Mouse (Mus musculus) MEL (cell line): Measurements from ENCODE around the gene Gm49383. TPM values are rescaled to one million over a fixed set of nuclear protein-coding genes. Genes with fewer than 3 reads are reported as not detected.
"Not testable (repeated sequence)": the region's sequence is repeated elsewhere in the genome, so short reads cannot be mapped to it uniquely, and the experiment has no call there.

Source experiments
- DNase-seq: peaks from one replicate; pipeline ENCODE4 v3.0.0; 2011; ENCODE audit warnings: low read depth, low spot score
- H3K27ac ChIP-seq: 2 replicates; pipeline ENCODE4 v1.5.1; 2012; ENCODE audit warnings: low read depth, mild to moderate bottlenecking, control low read depth, low read length, moderate library complexity; ENCODE audit not compliant: control insufficient read depth
- H3K27me3 ChIP-seq, 2 experiments: fragments of 150-350 bp in 1 of 2; sonication (generic) in 1 of 2; 2 replicates each; pipeline ENCODE4 v1.6.1; 2012; ENCODE audit warnings: low read length in 2 of 2, mild to moderate bottlenecking in 2 of 2, improper control_type of control experiment in 1 of 2, moderate library complexity in 1 of 2; ENCODE audit not compliant: insufficient read depth in 2 of 2, control insufficient read depth in 1 of 2
- H3K36me3 ChIP-seq, 2 experiments: 2 replicates each; pipeline ENCODE4 v1.6.1; 2012 to 2014; ENCODE audit warnings: low read length in 2 of 2, improper control_type of control experiment in 1 of 2, inconsistent platforms in 1 of 2, mild to moderate bottlenecking in 1 of 2; ENCODE audit not compliant: insufficient read depth in 2 of 2, control insufficient read depth in 1 of 2
- H3K4me1 ChIP-seq, 2 experiments: fragments of 150-350 bp in 1 of 2; sonication (generic) in 1 of 2; 2 replicates each; pipeline ENCODE4 v1.6.1; 2012; ENCODE audit warnings: low read length in 2 of 2, improper control_type of control experiment in 1 of 2, mild to moderate bottlenecking in 1 of 2; ENCODE audit not compliant: insufficient read depth in 2 of 2, control insufficient read depth in 1 of 2
- H3K4me3 ChIP-seq, 2 experiments: fragments of 150-350 bp in 1 of 2; sonication (generic) in 1 of 2; 2 replicates each; pipeline ENCODE4 v1.5.1; 2012; ENCODE audit warnings: low read depth in 2 of 2, low read length in 2 of 2, mild to moderate bottlenecking in 2 of 2, moderate library complexity in 2 of 2, control low read depth in 1 of 2, improper control_type of control experiment in 1 of 2; ENCODE audit not compliant: control insufficient read depth in 1 of 2, insufficient read depth in 1 of 2
- H3K79me2 ChIP-seq: 2 replicates; pipeline ENCODE4 v1.6.1; 2012; ENCODE audit warnings: mild to moderate bottlenecking, low read length, moderate library complexity; ENCODE audit not compliant: control insufficient read depth, poor library complexity, insufficient read depth
- H3K9ac ChIP-seq: 2 replicates; pipeline ENCODE4 v1.6.1; 2012; ENCODE audit warnings: low read depth, mild to moderate bottlenecking, control low read depth, low read length, moderate library complexity; ENCODE audit not compliant: control insufficient read depth, poor library complexity, severe bottlenecking
- H3K9me3 ChIP-seq: fragments of 150-350 bp; sonication (generic); replicated peaks from 2 replicates; pipeline ENCODE4 v1.6.1; 2012; ENCODE audit warnings: mild to moderate bottlenecking, low read length, improper control_type of control experiment, moderate library complexity; ENCODE audit not compliant: insufficient read depth
- BHLHE40 ChIP-seq: IDR thresholded peaks from 2 replicates; pipeline ENCODE4 v1.6.1; 2012; ENCODE audit warnings: low read depth, mild to moderate bottlenecking, inconsistent platforms, low read length, improper control_type of control experiment, borderline replicate concordance
- CHD2 ChIP-seq: IDR thresholded peaks from 2 replicates; pipeline ENCODE4 v1.6.1; 2011; ENCODE audit warnings: low read length, improper control_type of control experiment
- CTCF ChIP-seq, 3 experiments: IDR thresholded peaks in 2 of 3; conservative IDR thresholded peaks in 1 of 3; 2 replicates each; pipeline ENCODE4 v1.5.1; 2011 to 2012; ENCODE audit warnings: low read length in 3 of 3, low read depth in 2 of 3, mild to moderate bottlenecking in 2 of 3, improper control_type of control experiment in 1 of 3, inconsistent platforms in 1 of 3, mixed read lengths in 1 of 3, moderate library complexity in 1 of 3; ENCODE audit not compliant: control insufficient read depth in 1 of 3, insufficient read depth in 1 of 3, poor library complexity in 1 of 3, severe bottlenecking in 1 of 3
- E2F4 ChIP-seq: IDR thresholded peaks from 2 replicates; pipeline ENCODE4 v1.6.1; 2011; ENCODE audit warnings: low read depth, low read length, improper control_type of control experiment, borderline replicate concordance
- ELF1 ChIP-seq: IDR thresholded peaks from 2 replicates; pipeline ENCODE4 v1.6.1; 2014; ENCODE audit warnings: low read depth, mild to moderate bottlenecking, inconsistent platforms, low read length, improper control_type of control experiment, moderate library complexity
- EP300 ChIP-seq, 2 experiments: IDR thresholded peaks; 2 replicates each; pipeline ENCODE4 v1.6.1; 2011; ENCODE audit warnings: improper control_type of control experiment in 2 of 2, low read length in 2 of 2, low read depth in 1 of 2, mild to moderate bottlenecking in 1 of 2
- GABPA ChIP-seq: IDR thresholded peaks from 2 replicates; pipeline ENCODE4 v1.6.1; 2012; ENCODE audit warnings: low read depth, mild to moderate bottlenecking, inconsistent platforms, low read length, improper control_type of control experiment, moderate library complexity
- GATA1 ChIP-seq: IDR thresholded peaks from 2 replicates; pipeline ENCODE4 v1.6.1; 2011; ENCODE audit warnings: low read depth, low read length, improper control_type of control experiment
- JUND ChIP-seq: IDR thresholded peaks from 2 replicates; pipeline ENCODE4 v1.6.1; 2011; ENCODE audit warnings: low read depth, mild to moderate bottlenecking, improper control_type of control experiment, low read length
- KAT2A ChIP-seq: conservative IDR thresholded peaks from 2 replicates; pipeline ENCODE4 v1.6.1; 2012; ENCODE audit warnings: low read depth, low read length, improper control_type of control experiment, inconsistent platforms
- MAZ ChIP-seq: IDR thresholded peaks from 2 replicates; pipeline ENCODE4 v1.6.1; 2012; ENCODE audit warnings: low read depth, mild to moderate bottlenecking, inconsistent platforms, low read length, improper control_type of control experiment
- MEF2A ChIP-seq: IDR thresholded peaks from 2 replicates; pipeline ENCODE4 v1.6.1; 2014; ENCODE audit warnings: low read depth, mild to moderate bottlenecking, inconsistent platforms, low read length, improper control_type of control experiment; ENCODE audit not compliant: poor library complexity, insufficient replicate concordance, severe bottlenecking; ENCODE audit errors: extremely low read depth
- MXI1 ChIP-seq: IDR thresholded peaks from 2 replicates; pipeline ENCODE4 v1.6.1; 2011; ENCODE audit warnings: mild to moderate bottlenecking, low read depth, low read length, improper control_type of control experiment
- MYB ChIP-seq: IDR thresholded peaks from 2 replicates; pipeline ENCODE4 v1.6.1; 2011; ENCODE audit warnings: mild to moderate bottlenecking, low read depth, low read length, improper control_type of control experiment
- MYC ChIP-seq: IDR thresholded peaks from 2 replicates; pipeline ENCODE4 v1.6.1; 2011; ENCODE audit warnings: low read depth, mild to moderate bottlenecking, low read length, improper control_type of control experiment, moderate library complexity
- NELFE ChIP-seq: IDR thresholded peaks from 2 replicates; pipeline ENCODE4 v1.6.1; 2011; ENCODE audit warnings: low read depth, low read length, improper control_type of control experiment
- NRF1 ChIP-seq: IDR thresholded peaks from 2 replicates; pipeline ENCODE4 v1.6.1; 2014; ENCODE audit warnings: low read depth, mild to moderate bottlenecking, inconsistent platforms, low read length, improper control_type of control experiment, moderate library complexity; ENCODE audit not compliant: poor library complexity, insufficient read depth, severe bottlenecking
- POLR2A ChIP-seq, 2 experiments: IDR thresholded peaks; 2 replicates each; pipeline ENCODE4 v1.6.1; 2011 to 2012; ENCODE audit warnings: low read length in 2 of 2, mild to moderate bottlenecking in 2 of 2, control low read depth in 1 of 2, improper control_type of control experiment in 1 of 2, low read depth in 1 of 2, moderate library complexity in 1 of 2; ENCODE audit not compliant: control insufficient read depth in 1 of 2, insufficient read depth in 1 of 2, poor library complexity in 1 of 2
- POLR2AphosphoS2 ChIP-seq: IDR thresholded peaks from 2 replicates; pipeline ENCODE4 v1.6.1; 2011; ENCODE audit warnings: low read length, improper control_type of control experiment
- POLR2AphosphoS5 ChIP-seq: IDR thresholded peaks from 2 replicates; pipeline ENCODE4 v1.6.1; 2012; ENCODE audit warnings: low read depth, borderline replicate concordance, mild to moderate bottlenecking, inconsistent platforms, low read length, moderate library complexity, mixed read lengths
- RCOR1 ChIP-seq: IDR thresholded peaks from 2 replicates; pipeline ENCODE4 v1.6.1; 2012; ENCODE audit warnings: low read depth, mild to moderate bottlenecking, inconsistent platforms, low read length, improper control_type of control experiment
- SMC3 ChIP-seq: IDR thresholded peaks from 2 replicates; pipeline ENCODE4 v1.6.1; 2011; ENCODE audit warnings: low read depth, low read length, improper control_type of control experiment
- TAL1 ChIP-seq: IDR thresholded peaks from 2 replicates; pipeline ENCODE4 v1.6.1; 2012; ENCODE audit warnings: mild to moderate bottlenecking, inconsistent platforms, low read length, moderate library complexity, mixed read lengths
- TBP ChIP-seq: IDR thresholded peaks from 2 replicates; pipeline ENCODE4 v1.8.0; 2011; ENCODE audit warnings: low read depth, low read length, improper control_type of control experiment
- TCF12 ChIP-seq: IDR thresholded peaks from 2 replicates; pipeline ENCODE4 v1.6.1; 2014; ENCODE audit warnings: low read depth, mild to moderate bottlenecking, inconsistent platforms, low read length, improper control_type of control experiment, moderate library complexity
- UBTF ChIP-seq: IDR thresholded peaks from 2 replicates; pipeline ENCODE4 v1.6.1; 2012; ENCODE audit warnings: low read depth, mild to moderate bottlenecking, inconsistent platforms, low read length, improper control_type of control experiment, moderate library complexity, borderline replicate concordance; ENCODE audit not compliant: insufficient read depth
- USF2 ChIP-seq, 2 experiments: IDR thresholded peaks; 2 replicates each; pipeline ENCODE4 v1.6.1; 2011 to 2012; ENCODE audit warnings: improper control_type of control experiment in 2 of 2, low read length in 2 of 2, borderline replicate concordance in 1 of 2, inconsistent platforms in 1 of 2, low read depth in 1 of 2, mild to moderate bottlenecking in 1 of 2; ENCODE audit not compliant: insufficient read depth in 1 of 2
- ZC3H11A ChIP-seq: IDR thresholded peaks from 2 replicates; pipeline ENCODE4 v1.6.1; 2012; ENCODE audit warnings: low read depth, mild to moderate bottlenecking, inconsistent platforms, low read length, improper control_type of control experiment
- ZNF384 ChIP-seq: IDR thresholded peaks from 2 replicates; pipeline ENCODE4 v1.6.1; 2012; ENCODE audit warnings: low read depth, mild to moderate bottlenecking, inconsistent platforms, low read length, improper control_type of control experiment
- polyA plus RNA-seq, 2 experiments: library from polyadenylated mRNA; stranded (reverse) in 1 of 2; unstranded in 1 of 2; fragments of >175 nt in 1 of 2; fragments of >200 nt in 1 of 2; gene quantifications; 2 replicates each; pipeline versions ENCODE4 v1.2.1 to v1.2.4; 2012; ENCODE audit warnings: low replicate concordance in 2 of 2, low read depth in 1 of 2; ENCODE audit not compliant: insufficient read length in 2 of 2, insufficient read depth in 1 of 2, missing spikeins in 1 of 2
- total RNA-seq: library from RNA; depleted of rRNA; stranded (reverse); fragments of 300-350 nt; gene quantifications from 2 replicates; pipeline ENCODE4 v1.2.3, GENCODE M21; 2012

The Gm49383 gene
- total and polyA plus RNA-seq, 3 experiments = 27.5 to 28.8 TPM; not detected in 1

DNA sequence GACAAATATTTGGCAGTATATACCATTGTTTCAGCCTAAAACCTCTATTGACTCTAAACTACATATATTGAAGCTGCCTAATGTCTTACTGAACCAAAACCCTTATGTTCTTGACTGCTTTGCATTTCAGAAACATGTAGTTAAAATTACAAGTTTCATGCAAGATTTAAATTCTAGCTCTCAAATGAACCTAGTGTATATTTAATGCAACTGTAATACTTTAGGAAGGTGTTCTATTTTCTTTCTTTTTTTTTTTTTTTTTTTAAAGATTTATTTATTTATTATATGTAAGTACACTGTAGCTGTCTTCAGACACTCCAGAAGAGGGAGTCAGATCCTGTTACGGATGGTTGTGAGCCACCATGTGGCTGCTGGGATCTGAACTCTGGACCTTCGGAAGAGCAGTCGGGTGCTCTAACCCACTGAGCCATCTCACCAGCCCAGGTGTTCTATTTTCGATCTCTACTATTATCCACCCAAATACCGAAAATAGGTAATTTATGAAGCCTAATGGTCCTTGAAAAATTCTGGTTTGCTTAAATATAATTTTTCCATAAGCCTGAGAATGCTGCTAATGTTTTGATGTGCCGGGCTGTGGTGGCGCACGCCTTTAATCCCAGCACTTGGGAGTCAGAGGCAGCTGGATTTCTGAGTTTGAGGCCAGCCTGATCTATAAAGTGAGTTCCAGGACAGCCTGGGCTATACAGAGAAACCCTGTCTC is 29.9 kb downstream of the Gm49383 start:
- H3K27me3 ChIP-seq, H3K9me3 ChIP-seq, H3K27ac ChIP-seq: not testable (repeated sequence)
- Histone ChIP-seq H3K9ac (peak overlapping the region; percentile 84; the same call in 1 of the 2 replicates), H3K4me3 (peak overlapping the region; percentile 21 to 70; a peak in 3 of 4 replicates), H3K4me1 (peaks cover 2 to 18% of the 10 kb centered on the region in 2 experiments; a peak in 3 of 4 replicates), H3K36me3 (peaks cover 0 to 28% of the 10 kb centered on the region in 2 experiments; a peak in 3 of 4 replicates), H3K79me2 (peaks cover 11% of the 10 kb centered on the region)
- peak; percentile 37 for DNase-seq
- peak; percentile 96 for TF ChIP-seq TBP
- TF ChIP-seq ZNF384 = peak; percentile 65; the same call in 1 of the 2 replicates

DNA sequence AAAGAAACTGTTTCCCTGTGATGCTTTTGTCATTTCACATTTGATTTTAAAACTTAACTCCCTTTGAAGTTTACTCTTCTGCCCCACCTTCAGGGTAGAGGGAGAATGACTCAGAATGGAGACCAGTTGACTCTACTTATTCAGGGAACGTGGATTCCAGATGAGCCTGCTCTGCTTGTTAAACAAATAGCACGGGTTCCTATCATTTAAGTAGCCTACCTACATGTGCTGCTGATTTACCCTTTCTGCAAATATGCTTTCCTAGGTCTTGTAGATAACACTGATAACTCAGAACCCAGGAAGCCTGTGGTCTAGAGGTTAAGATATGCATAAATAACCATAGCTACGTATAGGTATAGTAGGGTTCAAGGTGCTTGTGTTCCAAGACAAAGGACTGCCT is 32.0 kb downstream of the Gm49383 start:
- no peak overlapping the region for H3K27ac ChIP-seq
- peaks cover 7% of the 10 kb centered on the region for H3K79me2 ChIP-seq
- peak; percentile 73 for DNase-seq
- H3K4me1 ChIP-seq = peaks cover 2 to 18% of the 10 kb centered on the region in 2 experiments; a peak in 3 of 4 replicates
- H3K36me3 ChIP-seq = peaks cover 0 to 25% of the 10 kb centered on the region in 2 experiments; a peak in 2 of 4 replicates
- no peaks in the 10 kb centered on the region for H3K9me3 ChIP-seq
- H3K4me3 ChIP-seq = peak overlapping the region in 1 of 2 experiments; percentile 2; a peak in 2 of 4 replicates
- H3K9ac ChIP-seq = no peak overlapping the region
- H3K27me3 ChIP-seq = no peaks in the 10 kb centered on the region
- TF ChIP-seq ELF1 (no peak), RCOR1 (peak; percentile 59; the same call in 1 of the 2 replicates), CTCF (IDR thresholded peaks at IDR 0.05 in 2 of 3, conservative IDR thresholded peaks at IDR 0.05 in 1 of 3; ENCODE audit: control insufficient read depth in 1 of 3, insufficient read depth in 1 of 3, low read depth in 2 of 3, low read length in 3 of 3, poor library complexity in 1 of 3, severe bottlenecking in 1 of 3) (peak in 2 of 3 experiments; percentile 15 to 24; a peak in 2 of 6 replicates), MYC (0 out of 2 replicates have a peak, but pooled peaks have one; percentile 27), TCF12 (peak; percentile 59), TAL1 (0 out of 2 replicates have a peak, but pooled peaks have one; percentile 26), MEF2A (no peak), KAT2A (no peak), GABPA (no peak), GATA1 (peak; percentile 81), NRF1 (no peak), JUND (no peak), POLR2AphosphoS2 (no peak), BHLHE40 (peak; percentile 33; the same call in 1 of the 2 replicates), USF2 (IDR thresholded peaks at IDR 0.05; ENCODE audit: borderline replicate concordance in 1 of 2, insufficient read depth in 1 of 2, low read depth in 1 of 2, low read length in 2 of 2) (no peak), SMC3 (no peak), E2F4 (no peak), POLR2AphosphoS5 (no peak), CHD2 (no peak), MYB (no peak), POLR2A (IDR thresholded peaks at IDR 0.05; ENCODE audit: control insufficient read depth in 1 of 2, insufficient read depth in 1 of 2, low read depth in 1 of 2, low read length in 2 of 2, poor library complexity in 1 of 2) (no peak), MAZ (no peak), ZC3H11A (no peak), UBTF (no peak), EP300 (IDR thresholded peaks at IDR 0.05; ENCODE audit: low read depth in 1 of 2, low read length in 2 of 2) (peak; percentile 22 to 67; a peak in 1 of 4 replicates), MXI1 (peak; percentile 33; the same call in 1 of the 2 replicates), TBP (no peak), ZNF384 (no peak), NELFE (no peak)
